Comparison of ENCODE assay signal across 15 mouse cellular contexts in genomic region chr11:83420338-83420737, GRCm38 (mm10). TPM values are rescaled to one million over a fixed set of nuclear protein-coding genes. Genes with fewer than 3 reads are reported as not detected.
DNase-seq lines count a peak whose midpoint lies in the region; ATAC-seq and TF ChIP-seq lines count a peak whose summit lies in the region.
"Had no signal": no experiment of that assay in that cellular context is flagged by ENCODE, and none has a peak within 500 bp of the region (broad histone marks: within the 10 kb centered on the region; RNA-seq: fewer than 3 reads in every experiment).

No protein-coding gene starts in this region.

- in situ Hi-C loops in CH12.LX (cut with MboI; ENCODE audit: low pct_ligation_motif_present, low pct_unique_long_range_greater_than_20kb, low sequenced_read_pairs), result loop anchor here (5.0 to 25.0 kb wide), 2 partner anchors 68 to 508 kb away; partner anchors contain the start of genes Nle1 and Unc45b

- WGBS in lung, embryonic 14.5 days, result 44% methylated on average over 4 of the region's 4 CpGs
- 38% methylated on average over 4 of the region's 4 CpGs for WGBS in cerebellum, adult 2 months

- TF ChIP-seq EP300 in CH12.LX (IDR thresholded peaks at IDR 0.05; ENCODE audit: low read length), result no peak

- peak; percentile 60 for TF ChIP-seq RAD21 in CH12.LX (IDR thresholded peaks at IDR 0.05; ENCODE audit: low read depth, low read length)

- dilution Hi-C loops in CH12.LX (cut with MboI; ENCODE audit: extremely low pct_ligation_motif_present, extremely low pct_unique_long_range_greater_than_20kb, low sequenced_read_pairs), result no loop called here

- DNase-seq in heart, adult 11 months, result peak; percentile 82
- no peak for DNase-seq in heart, postnatal 4 days
- DNase-seq in lung, embryonic 14.5 days, result peak; percentile 36
- DNase-seq in lung, postnatal 4 days, result no peak
- peak; percentile 46 for DNase-seq in CH12.LX (ENCODE audit: extremely low read depth)
- no peak for DNase-seq in urinary bladder, adult 18-20 months (ENCODE audit: low spot score in 2 of 2)
- DNase-seq in cerebellum, adult 2 months, result no peak
- DNase-seq: adrenal gland, adult 8-10 months; cerebellum, adult 11 months; gastrocnemius, postnatal 36 days; heart, postnatal 14 days; kidney, postnatal 10 days; lung, postnatal 36 days had no signal

- no peaks in the 10 kb centered on the region for H3K36me3 ChIP-seq in lung, embryonic 14.5 days (ENCODE audit: insufficient read depth)
- no peaks in the 10 kb centered on the region for H3K36me3 ChIP-seq in CH12.LX (replicated peaks in 1 of 2; ENCODE audit: control insufficient read depth in 1 of 2, insufficient read depth in 1 of 2, low read length in 1 of 2)

- no peak overlapping the region for H3K27ac ChIP-seq in lung, embryonic 14.5 days (ENCODE audit: low read depth)
- H3K27ac ChIP-seq in CH12.LX (ENCODE audit: insufficient read depth, low read depth), result no peak overlapping the region
- no peak overlapping the region for H3K27ac ChIP-seq in cortical plate, adult 2 months (ENCODE audit: insufficient read depth, low read length)
- no peak overlapping the region for H3K27ac ChIP-seq in cerebellum, adult 2 months (ENCODE audit: insufficient read depth, low read length)

- H3K4me3 ChIP-seq in lung, embryonic 14.5 days (ENCODE audit: low read depth, low read length), result no peak overlapping the region
- H3K4me3 ChIP-seq in CH12.LX (replicated peaks in 1 of 3; ENCODE audit: low read depth in 2 of 3, low read length in 2 of 3, poor library complexity in 1 of 3), result no peak overlapping the region
- H3K4me3 ChIP-seq in cortical plate, adult 2 months (ENCODE audit: insufficient read depth, low read length), result no peak overlapping the region
- H3K4me3 ChIP-seq in cerebellum, adult 2 months (replicated peaks; ENCODE audit: insufficient read depth, low read depth, low read length), result no peak overlapping the region

- peaks cover 20% of the 10 kb centered on the region for H3K27me3 ChIP-seq in lung, embryonic 14.5 days (ENCODE audit: insufficient read depth, low read length)
- H3K27me3 ChIP-seq in CH12.LX (replicated peaks), result peaks cover 75% of the 10 kb centered on the region
- no peaks in the 10 kb centered on the region for H3K27me3 ChIP-seq in cerebellum, adult 2 months (ENCODE audit: control insufficient read depth, insufficient read depth, low read length)

- H3K9me3 ChIP-seq in lung, embryonic 14.5 days (ENCODE audit: low read depth, low read length), result no peaks in the 10 kb centered on the region
- peaks cover 3% of the 10 kb centered on the region for H3K9me3 ChIP-seq in CH12.LX (replicated peaks; ENCODE audit: low read length)

- ATAC-seq in lung, embryonic 14.5 days (ENCODE audit: insufficient read depth), result no peak

- H3K9ac ChIP-seq in lung, embryonic 14.5 days, result no peak overlapping the region
- H3K9ac ChIP-seq in CH12.LX (ENCODE audit: insufficient read depth, low read depth), result no peak overlapping the region

- no peak for TF ChIP-seq POLR2A in CH12.LX (IDR thresholded peaks at IDR 0.05; ENCODE audit: low read depth, low read length)
- TF ChIP-seq POLR2A in cortical plate, adult 2 months (IDR thresholded peaks at IDR 0.05; ENCODE audit: extremely low read depth, insufficient read depth, low read length), result no peak
- TF ChIP-seq POLR2A in cerebellum, adult 2 months (IDR thresholded peaks at IDR 0.05; ENCODE audit: borderline replicate concordance, insufficient read depth, low read length), result no peak

- H3K79me2 ChIP-seq in CH12.LX (replicated peaks; ENCODE audit: control insufficient read depth, extremely low read depth, insufficient read depth, poor library complexity, severe bottlenecking), result no peaks in the 10 kb centered on the region

- peak; percentile 44 for TF ChIP-seq CTCF in lung, embryonic 14.5 days (IDR thresholded peaks at IDR 0.05; ENCODE audit: low read depth)
- TF ChIP-seq CTCF in CH12.LX (conservative IDR thresholded peaks at IDR 0.05 in 1 of 2, IDR thresholded peaks at IDR 0.05 in 1 of 2; ENCODE audit: low read depth in 2 of 2, low read length in 2 of 2), result peak in 1 of 2 experiments; percentile 72; a peak in 3 of 4 replicates
- peak; percentile 54 for TF ChIP-seq CTCF in cortical plate, adult 2 months (IDR thresholded peaks at IDR 0.05; ENCODE audit: extremely low read depth, insufficient read depth, low read length)
- no peak; the same call in 1 of the 2 replicates for TF ChIP-seq CTCF in cerebellum, adult 2 months (IDR thresholded peaks at IDR 0.05; ENCODE audit: borderline replicate concordance, insufficient read depth, low read depth, low read length)

- H3K4me2 ChIP-seq in lung, embryonic 14.5 days, result no peak overlapping the region
- no peak overlapping the region for H3K4me2 ChIP-seq in CH12.LX (ENCODE audit: insufficient read depth, low read depth, poor library complexity, severe bottlenecking)

- H3K4me1 ChIP-seq in lung, embryonic 14.5 days (ENCODE audit: insufficient read depth), result no peaks in the 10 kb centered on the region
- H3K4me1 ChIP-seq in CH12.LX (ENCODE audit: control insufficient read depth in 1 of 2, insufficient read depth in 2 of 2), result peaks cover 4 to 6% of the 10 kb centered on the region in 2 experiments
- peaks cover 3% of the 10 kb centered on the region for H3K4me1 ChIP-seq in cortical plate, adult 2 months (ENCODE audit: control insufficient read depth, insufficient read depth, low read length)
- peaks cover 8% of the 10 kb centered on the region for H3K4me1 ChIP-seq in cerebellum, adult 2 months (ENCODE audit: control insufficient read depth, insufficient read depth, low read length)

TF ChIP-seq in CH12.LX, 34 proteins besides CTCF, POLR2A, EP300 and RAD21:
- TF ChIP-seq SMC3 (IDR thresholded peaks at IDR 0.05; ENCODE audit: low read depth, low read length), result peak; percentile 50
- TF ChIP-seq GABPA (IDR thresholded peaks at IDR 0.05; ENCODE audit: insufficient replicate concordance, low read depth, low read length), result no peak
TF ChIP-seq in CH12.LX: peak in this region for 1.

RNA-seq across cellular contexts. Expression of gene Gas2l2, which starts 8.9 kb away (rescaled TPM):
- not detected for total RNA-seq in heart, postnatal 4 days (2021)
- not detected in 2 replicates for polyA plus RNA-seq in lung, embryonic 14.5 days (2014; fragmentation: Nextera tagmentation; extraction: Ambion mirVana)
- total RNA-seq in CH12.LX (2012; rRNA removed) (not detected in 2 replicates), CH12.LX (2014; rRNA removed) (not detected in 2 replicates)
- polyA plus RNA-seq in CH12.LX (2012; ENCODE audit: insufficient read length, low read depth), result not detected in 2 replicates
- polyA plus RNA-seq in cortical plate, adult 2 months (2012; rRNA removed), result 0.10 TPM in 1 of 2 replicates, not detected in the other
- 0.16 and 0.22 TPM in 2 replicates for polyA plus RNA-seq in cerebellum, adult 2 months (2012; rRNA removed)
- total RNA-seq: gastrocnemius, postnatal 36 days; left cerebral cortex, adult 18-20 months had no signal

RNA-seq across cellular contexts. Expression of gene Rasl10b, which starts 11.4 kb away (rescaled TPM):
- 10 to 100 TPM; 31.5 to 32.3 TPM for total RNA-seq in heart, postnatal 4 days (2021)
- 0.88 and 1.3 TPM in 2 replicates for polyA plus RNA-seq in lung, embryonic 14.5 days (2014; fragmentation: Nextera tagmentation; extraction: Ambion mirVana)
- total RNA-seq in CH12.LX (2012; rRNA removed) (0.21 and 0.42 TPM in 2 replicates), CH12.LX (2014; rRNA removed) (not detected in 2 replicates)
- polyA plus RNA-seq in CH12.LX (2012; ENCODE audit: insufficient read length, low read depth), result 0.08 TPM in 1 of 2 replicates, not detected in the other
- polyA plus RNA-seq in cortical plate, adult 2 months (2012; rRNA removed), result 252 and 271 TPM in 2 replicates
- 121 and 126 TPM in 2 replicates for polyA plus RNA-seq in cerebellum, adult 2 months (2012; rRNA removed)

RNA-seq across cellular contexts. Expression of gene 1700020L24Rik, which starts 17.1 kb away (rescaled TPM):
- total RNA-seq in heart, postnatal 4 days (2021), result under 1 TPM in 1 of 2 experiments, not detected in 1; 0.56 TPM
- polyA plus RNA-seq in lung, embryonic 14.5 days (2014; fragmentation: Nextera tagmentation; extraction: Ambion mirVana), result 0.23 and 0.64 TPM in 2 replicates
- total RNA-seq in CH12.LX (2012; rRNA removed) (0.21 and 0.55 TPM in 2 replicates), CH12.LX (2014; rRNA removed) (not detected in 2 replicates)
- 0.34 and 0.40 TPM in 2 replicates for polyA plus RNA-seq in CH12.LX (2012; ENCODE audit: insufficient read length, low read depth)
- polyA plus RNA-seq in cortical plate, adult 2 months (2012; rRNA removed), result 0.75 and 0.95 TPM in 2 replicates
- 1.5 and 3.1 TPM in 2 replicates for polyA plus RNA-seq in cerebellum, adult 2 months (2012; rRNA removed)
- total RNA-seq: gastrocnemius, postnatal 36 days; heart, postnatal 14 days had no signal

RNA-seq across cellular contexts. Expression of gene Mmp28, which starts 42.5 kb away (rescaled TPM):
- 1 to 10 TPM; 7.0 to 7.1 TPM for total RNA-seq in heart, postnatal 4 days (2021)
- 2.1 TPM in 2 replicates for polyA plus RNA-seq in lung, embryonic 14.5 days (2014; fragmentation: Nextera tagmentation; extraction: Ambion mirVana)
- total RNA-seq in CH12.LX (2012; rRNA removed) (0.04 and 0.17 TPM in 2 replicates), CH12.LX (2014; rRNA removed) (not detected in 2 replicates)
- polyA plus RNA-seq in CH12.LX (2012; ENCODE audit: insufficient read length, low read depth), result not detected in 2 replicates
- 3.9 and 5.3 TPM in 2 replicates for polyA plus RNA-seq in cortical plate, adult 2 months (2012; rRNA removed)
- 4.3 and 4.8 TPM in 2 replicates for polyA plus RNA-seq in cerebellum, adult 2 months (2012; rRNA removed)

RNA-seq across cellular contexts. Expression of gene Taf15, which starts 52.5 kb away (rescaled TPM):
- 10 to 100 TPM; 59.2 to 62.8 TPM for total RNA-seq in heart, postnatal 4 days (2021)
- polyA plus RNA-seq in lung, embryonic 14.5 days (2014; fragmentation: Nextera tagmentation; extraction: Ambion mirVana), result 14.4 and 14.7 TPM in 2 replicates
- 60.4 and 69.8 TPM in 2 replicates for total RNA-seq in CH12.LX (2012; rRNA removed)
- total RNA-seq in CH12.LX (2014; rRNA removed), result 38.8 and 39.5 TPM in 2 replicates
- 367 and 488 TPM in 2 replicates for polyA plus RNA-seq in CH12.LX (2012; ENCODE audit: insufficient read length, low read depth)
- polyA plus RNA-seq in cortical plate, adult 2 months (2012; rRNA removed), result 43.0 and 50.8 TPM in 2 replicates
- polyA plus RNA-seq in cerebellum, adult 2 months (2012; rRNA removed), result 60.0 and 60.1 TPM in 2 replicates

Comparison
In these comparisons a context has a peak if more than half of its experiments do, and no peak if none do; other contexts are left out.
1. DNase-seq: peak in heart, adult 11 months (single experiment), lung, embryonic 14.5 days (single experiment) and CH12.LX (single experiment); none in heart, postnatal 4 days (single experiment), lung, postnatal 4 days (0 of 2), urinary bladder, adult 18-20 months (0 of 2) and cerebellum, adult 2 months (0 of 2).
2. RNA of gene Rasl10b, which starts 11.4 kb away (polyA plus RNA-seq): 252 to 271 TPM in cortical plate, adult 2 months and 121 to 126 TPM in cerebellum, adult 2 months; 0.88 to 1.3 TPM in lung, embryonic 14.5 days and 0.08 TPM in CH12.LX; every median in the first group is over 10 times any median in the second.